Mouse (Mus musculus): ENCODE measurements around the gene Wdr48. TPM values are rescaled to one million over a fixed set of nuclear protein-coding genes. Genes with fewer than 3 reads are reported as not detected.

The Wdr48 gene
- total and polyA plus RNA-seq, 2 experiments from 2014 or later, result 47.9 to 83.2 TPM

GRCm38 (mm10) chr9:119925120-119925657 lies 30.5 kb downstream of the Wdr48 start:
- Histone ChIP-seq H3K36me3 (ENCODE audit: insufficient read depth) (peaks cover 88% of the 10 kb centered on the region), H3K9me3 (ENCODE audit: low read length) (no peaks in the 10 kb centered on the region), H3K27ac (ENCODE audit: low read depth, low read length) (no peak overlapping the region), H3K4me3 (ENCODE audit: low read depth, low read length) (no peak overlapping the region), H3K9ac (no peak overlapping the region), H3K4me1 (ENCODE audit: insufficient read depth) (no peaks in the 10 kb centered on the region), H3K27me3 (ENCODE audit: insufficient read depth, low read length) (no peaks in the 10 kb centered on the region), H3K4me2 (ENCODE audit: low read depth) (no peak overlapping the region)
- DNase-seq (no peak), ATAC-seq (no peak)
- no peak for TF ChIP-seq CTCF (IDR thresholded peaks at IDR 0.05; ENCODE audit: low read depth)
- 92% methylated on average over 16 of the region's 16 CpGs for WGBS

GRCm38 (mm10) chr9:119925729-119926128 lies 31.1 kb downstream of the Wdr48 start:
- H3K9me3 ChIP-seq (ENCODE audit: low read length), result no peaks in the 10 kb centered on the region
- 65% methylated on average over 8 of the region's 8 CpGs for WGBS
- H3K27me3 ChIP-seq (ENCODE audit: insufficient read depth, low read length), result no peaks in the 10 kb centered on the region
- H3K4me3 ChIP-seq (ENCODE audit: low read depth, low read length), result no peak overlapping the region
- no peak for TF ChIP-seq CTCF (IDR thresholded peaks at IDR 0.05; ENCODE audit: low read depth)
- peaks cover 83% of the 10 kb centered on the region for H3K36me3 ChIP-seq (ENCODE audit: insufficient read depth)
- H3K9ac ChIP-seq, result no peak overlapping the region
- no peak for ATAC-seq
- H3K4me1 ChIP-seq (ENCODE audit: insufficient read depth), result no peaks in the 10 kb centered on the region
- no peak overlapping the region for H3K27ac ChIP-seq (ENCODE audit: low read depth, low read length)
- no peak for DNase-seq
- H3K4me2 ChIP-seq (ENCODE audit: low read depth), result no peak overlapping the region

- Histone ChIP-seq H3K4me2 (ENCODE audit: low read depth) (no peak overlapping the region), H3K27me3 (ENCODE audit: insufficient read depth, low read length) (no peaks in the 10 kb centered on the region), H3K9me3 (ENCODE audit: low read length) (no peaks in the 10 kb centered on the region), H3K27ac (ENCODE audit: low read depth, low read length) (no peak overlapping the region), H3K4me1 (ENCODE audit: insufficient read depth) (no peaks in the 10 kb centered on the region), H3K9ac (no peak overlapping the region), H3K4me3 (ENCODE audit: low read depth, low read length) (no peak overlapping the region), H3K36me3 (ENCODE audit: insufficient read depth) (peaks cover 79% of the 10 kb centered on the region)
- ATAC-seq (no peak), DNase-seq (no peak)
- no peak for TF ChIP-seq CTCF (IDR thresholded peaks at IDR 0.05; ENCODE audit: low read depth)
- WGBS, result 86% methylated on average over 5 of the region's 5 CpGs
These were observed 31.8 kb downstream of the Wdr48 start for GRCm38 (mm10) chr9:119926497-119926896.

GRCm38 (mm10) chr9:119932358-119932757 lies 37.7 kb downstream of the Wdr48 start:
- Histone ChIP-seq H3K9me3 (ENCODE audit: low read length) (no peaks in the 10 kb centered on the region), H3K27ac (ENCODE audit: low read depth, low read length) (no peak overlapping the region), H3K4me3 (ENCODE audit: low read depth, low read length) (no peak overlapping the region), H3K9ac (no peak overlapping the region), H3K27me3 (ENCODE audit: insufficient read depth, low read length) (no peaks in the 10 kb centered on the region), H3K36me3 (ENCODE audit: insufficient read depth) (peaks cover 36% of the 10 kb centered on the region), H3K4me1 (ENCODE audit: insufficient read depth) (peaks cover 7% of the 10 kb centered on the region), H3K4me2 (ENCODE audit: low read depth) (no peak overlapping the region)
- WGBS, result 93% methylated on average over 12 of the region's 12 CpGs
- no peak for DNase-seq
- ATAC-seq, result no peak
- TF ChIP-seq CTCF (IDR thresholded peaks at IDR 0.05; ENCODE audit: low read depth), result no peak

- H3K36me3 ChIP-seq (ENCODE audit: insufficient read depth), result peaks cover 25% of the 10 kb centered on the region
- no peak for ATAC-seq
- no peak overlapping the region for H3K4me3 ChIP-seq (ENCODE audit: low read depth, low read length)
- no peaks in the 10 kb centered on the region for H3K9me3 ChIP-seq (ENCODE audit: low read length)
- no peaks in the 10 kb centered on the region for H3K27me3 ChIP-seq (ENCODE audit: insufficient read depth, low read length)
- no peak overlapping the region for H3K27ac ChIP-seq (ENCODE audit: low read depth, low read length)
- H3K4me1 ChIP-seq (ENCODE audit: insufficient read depth), result peaks cover 7% of the 10 kb centered on the region
- DNase-seq, result no peak
- no peak for TF ChIP-seq CTCF (IDR thresholded peaks at IDR 0.05; ENCODE audit: low read depth)
- H3K9ac ChIP-seq, result no peak overlapping the region
- WGBS, result 95% methylated on average over 6 of the region's 6 CpGs
- H3K4me2 ChIP-seq (ENCODE audit: low read depth), result no peak overlapping the region
These were observed 39.0 kb downstream of the Wdr48 start for GRCm38 (mm10) chr9:119933675-119934074.

- H3K27me3 ChIP-seq (ENCODE audit: insufficient read depth, low read length), result no peaks in the 10 kb centered on the region
- H3K36me3 ChIP-seq (ENCODE audit: insufficient read depth), result peaks cover 4% of the 10 kb centered on the region
- peak within 1 kb of the TSS; percentile 86 for H3K4me2 ChIP-seq (ENCODE audit: low read depth)
- peak within 1 kb of the TSS; percentile 73 for H3K27ac ChIP-seq (ENCODE audit: low read depth, low read length)
- H3K9ac ChIP-seq, result peak within 1 kb of the TSS; percentile 92
- H3K9me3 ChIP-seq (ENCODE audit: low read length), result no peaks in the 10 kb centered on the region
- ATAC-seq (peak; percentile 98), DNase-seq (peak; percentile 95)
- H3K4me1 ChIP-seq (ENCODE audit: insufficient read depth), result peaks cover 7% of the 10 kb centered on the region
- H3K4me3 ChIP-seq (ENCODE audit: low read depth, low read length), result peak within 1 kb of the TSS; percentile 82
- WGBS, result 1% methylated on average over 40 of the region's 40 CpGs
- no peak for TF ChIP-seq CTCF (IDR thresholded peaks at IDR 0.05; ENCODE audit: low read depth)
These were observed 42.5 kb downstream of the Wdr48 start, which contains the start of the genes Gorasp1 and Ttc21a for GRCm38 (mm10) chr9:119937005-119937773. TSS of gene Gorasp1 (minus strand) at chr9:119937565. TSS of gene Ttc21a (plus strand) at chr9:119937606.

GRCm38 (mm10) chr9:119938496-119938895 lies 43.8 kb downstream of the Wdr48 start:
- Histone ChIP-seq H3K27ac (ENCODE audit: low read depth, low read length) (no peak overlapping the region), H3K9me3 (ENCODE audit: low read length) (no peaks in the 10 kb centered on the region), H3K4me2 (ENCODE audit: low read depth) (no peak overlapping the region), H3K4me3 (ENCODE audit: low read depth, low read length) (no peak overlapping the region), H3K36me3 (ENCODE audit: insufficient read depth) (no peaks in the 10 kb centered on the region), H3K27me3 (ENCODE audit: insufficient read depth, low read length) (no peaks in the 10 kb centered on the region), H3K4me1 (ENCODE audit: insufficient read depth) (peaks cover 7% of the 10 kb centered on the region), H3K9ac (no peak overlapping the region)
- TF ChIP-seq CTCF (IDR thresholded peaks at IDR 0.05; ENCODE audit: low read depth), result no peak
- WGBS, result 87% methylated on average over 4 of the region's 4 CpGs
- no peak for DNase-seq
- ATAC-seq, result no peak
